Mouse (Mus musculus): ENCODE measurements around the gene Anks3. TPM values are rescaled to one million over a fixed set of nuclear protein-coding genes. Genes with fewer than 3 reads are reported as not detected.
A peak's percentile ranks its signal among the peaks of the same experiment; 100 is the strongest.

Anks3 gene
- 39.7 and 41.3 TPM in 2 replicates for polyA plus RNA-seq (2015; fragmentation: Nextera tagmentation; extraction: Ambion mirVana)

- peak within 1 kb of the TSS; percentile 70 for H3K27ac ChIP-seq (ENCODE audit: low read length)
- H3K9me3 ChIP-seq (ENCODE audit: control insufficient read depth, low read length) = no peaks in the 10 kb centered on the region
- peak within 1 kb of the TSS; percentile 94 for H3K4me3 ChIP-seq (ENCODE audit: low read length)
- peak; percentile 99 for ATAC-seq
- no peaks in the 10 kb centered on the region for H3K27me3 ChIP-seq (replicated peaks; ENCODE audit: control insufficient read depth, insufficient read depth, low read length)
- no peaks in the 10 kb centered on the region for H3K36me3 ChIP-seq (ENCODE audit: control insufficient read depth, insufficient read depth, low read length)
- H3K4me2 ChIP-seq (ENCODE audit: low read depth, low read length) = peak within 1 kb of the TSS; percentile 89
- peaks cover 16% of the 10 kb centered on the region for H3K4me1 ChIP-seq (ENCODE audit: control insufficient read depth, insufficient read depth, low read length)
- WGBS = under 1% methylated on average over 74 of the region's 76 CpGs
- H3K9ac ChIP-seq (ENCODE audit: low read depth, low read length) = peak within 1 kb of the TSS; percentile 91
Observed at GRCm38 (mm10) chr16:4963797-4964709, at the start of gene Anks3. Gene Anks3, minus strand, starts transcription at chr16:4964205.

- Histone ChIP-seq H3K27ac (ENCODE audit: low read length) (peak within 1 kb of the TSS; percentile 63), H3K4me2 (ENCODE audit: low read depth, low read length) (peak within 1 kb of the TSS; percentile 86), H3K36me3 (ENCODE audit: control insufficient read depth, insufficient read depth, low read length) (peaks cover 16% of the 10 kb centered on the region), H3K27me3 (replicated peaks; ENCODE audit: control insufficient read depth, insufficient read depth, low read length) (no peaks in the 10 kb centered on the region), H3K9me3 (ENCODE audit: control insufficient read depth, low read length) (no peaks in the 10 kb centered on the region), H3K4me1 (ENCODE audit: control insufficient read depth, insufficient read depth, low read length) (peaks cover 16% of the 10 kb centered on the region), H3K9ac (ENCODE audit: low read depth, low read length) (peak within 1 kb of the TSS; percentile 76), H3K4me3 (ENCODE audit: low read length) (peak within 1 kb of the TSS; percentile 78)
- WGBS = under 1% methylated on average over 62 of the region's 63 CpGs
- peak; percentile 98 for ATAC-seq
Observed at GRCm38 (mm10) chr16:5013054-5013838, 49.2 kb upstream of the Anks3 start, which contains the start of gene Rogdi. Gene Rogdi, minus strand, starts transcription at chr16:5013553.

- Histone ChIP-seq H3K9ac (ENCODE audit: low read depth, low read length) (peak overlapping the region; percentile 76), H3K36me3 (ENCODE audit: control insufficient read depth, insufficient read depth, low read length) (peaks cover 15% of the 10 kb centered on the region), H3K4me2 (ENCODE audit: low read depth, low read length) (peak overlapping the region; percentile 86), H3K27ac (ENCODE audit: low read length) (peak overlapping the region; percentile 63), H3K27me3 (replicated peaks; ENCODE audit: control insufficient read depth, insufficient read depth, low read length) (no peaks in the 10 kb centered on the region), H3K4me1 (ENCODE audit: control insufficient read depth, insufficient read depth, low read length) (peaks cover 16% of the 10 kb centered on the region), H3K4me3 (ENCODE audit: low read length) (peak overlapping the region; percentile 78), H3K9me3 (ENCODE audit: control insufficient read depth, low read length) (no peaks in the 10 kb centered on the region)
- 43% methylated on average over 13 of the region's 13 CpGs for WGBS
- ATAC-seq = no peak
Observed at GRCm38 (mm10) chr16:5012036-5013005, 48.3 kb upstream of the Anks3 start.

- WGBS = 85% methylated on average over 7 of the region's 7 CpGs
- Histone ChIP-seq H3K27ac (ENCODE audit: low read length) (no peak overlapping the region), H3K4me2 (ENCODE audit: low read depth, low read length) (no peak overlapping the region), H3K9ac (ENCODE audit: low read depth, low read length) (no peak overlapping the region), H3K27me3 (replicated peaks; ENCODE audit: control insufficient read depth, insufficient read depth, low read length) (no peaks in the 10 kb centered on the region), H3K9me3 (ENCODE audit: control insufficient read depth, low read length) (no peaks in the 10 kb centered on the region), H3K4me1 (ENCODE audit: control insufficient read depth, insufficient read depth, low read length) (peaks cover 16% of the 10 kb centered on the region), H3K36me3 (ENCODE audit: control insufficient read depth, insufficient read depth, low read length) (peaks cover 15% of the 10 kb centered on the region), H3K4me3 (ENCODE audit: low read length) (no peak overlapping the region)
- no peak for ATAC-seq
Observed at GRCm38 (mm10) chr16:5011285-5011684, 47.3 kb upstream of the Anks3 start.

GRCm38 (mm10) chr16:5010371-5010935 lies 46.4 kb upstream of the Anks3 start:
- H3K9me3 ChIP-seq (ENCODE audit: control insufficient read depth, low read length) = no peaks in the 10 kb centered on the region
- H3K36me3 ChIP-seq (ENCODE audit: control insufficient read depth, insufficient read depth, low read length) = peaks cover 13% of the 10 kb centered on the region
- no peak overlapping the region for H3K9ac ChIP-seq (ENCODE audit: low read depth, low read length)
- 91% methylated on average over 10 of the region's 10 CpGs for WGBS
- H3K4me1 ChIP-seq (ENCODE audit: control insufficient read depth, insufficient read depth, low read length) = peaks cover 16% of the 10 kb centered on the region
- H3K4me3 ChIP-seq (ENCODE audit: low read length) = no peak overlapping the region
- no peak overlapping the region for H3K4me2 ChIP-seq (ENCODE audit: low read depth, low read length)
- H3K27me3 ChIP-seq (replicated peaks; ENCODE audit: control insufficient read depth, insufficient read depth, low read length) = no peaks in the 10 kb centered on the region
- no peak overlapping the region for H3K27ac ChIP-seq (ENCODE audit: low read length)
- no peak for ATAC-seq

GRCm38 (mm10) chr16:5008076-5008475 lies 44.1 kb upstream of the Anks3 start:
- peak overlapping the region; percentile 64 for H3K4me2 ChIP-seq (ENCODE audit: low read depth, low read length)
- H3K9me3 ChIP-seq (ENCODE audit: control insufficient read depth, low read length) = no peaks in the 10 kb centered on the region
- H3K4me1 ChIP-seq (ENCODE audit: control insufficient read depth, insufficient read depth, low read length) = peaks cover 16% of the 10 kb centered on the region
- peak overlapping the region; percentile 50 for H3K4me3 ChIP-seq (ENCODE audit: low read length)
- H3K36me3 ChIP-seq (ENCODE audit: control insufficient read depth, insufficient read depth, low read length) = no peaks in the 10 kb centered on the region
- no peak for ATAC-seq
- H3K27ac ChIP-seq (ENCODE audit: low read length) = peak overlapping the region; percentile 87
- WGBS = 72% methylated on average over 12 of the region's 12 CpGs
- peak overlapping the region; percentile 72 for H3K9ac ChIP-seq (ENCODE audit: low read depth, low read length)
- H3K27me3 ChIP-seq (replicated peaks; ENCODE audit: control insufficient read depth, insufficient read depth, low read length) = no peaks in the 10 kb centered on the region

GRCm38 (mm10) chr16:5007492-5007891 lies 43.5 kb upstream of the Anks3 start:
- WGBS = 35% methylated on average over 6 of the region's 6 CpGs
- H3K4me2 ChIP-seq (ENCODE audit: low read depth, low read length) = peak overlapping the region; percentile 64
- no peaks in the 10 kb centered on the region for H3K9me3 ChIP-seq (ENCODE audit: control insufficient read depth, low read length)
- H3K27ac ChIP-seq (ENCODE audit: low read length) = peak overlapping the region; percentile 87
- H3K4me1 ChIP-seq (ENCODE audit: control insufficient read depth, insufficient read depth, low read length) = peaks cover 11% of the 10 kb centered on the region
- H3K27me3 ChIP-seq (replicated peaks; ENCODE audit: control insufficient read depth, insufficient read depth, low read length) = no peaks in the 10 kb centered on the region
- peak overlapping the region; percentile 50 for H3K4me3 ChIP-seq (ENCODE audit: low read length)
- ATAC-seq = peak; percentile 57
- peak overlapping the region; percentile 72 for H3K9ac ChIP-seq (ENCODE audit: low read depth, low read length)
- H3K36me3 ChIP-seq (ENCODE audit: control insufficient read depth, insufficient read depth, low read length) = no peaks in the 10 kb centered on the region

- Histone ChIP-seq H3K36me3 (ENCODE audit: control insufficient read depth, insufficient read depth, low read length) (no peaks in the 10 kb centered on the region), H3K4me3 (ENCODE audit: low read length) (peak within 1 kb of the TSS; percentile 50), H3K4me1 (ENCODE audit: control insufficient read depth, insufficient read depth, low read length) (peaks cover 7% of the 10 kb centered on the region), H3K9ac (ENCODE audit: low read depth, low read length) (peak within 1 kb of the TSS; percentile 72), H3K9me3 (ENCODE audit: control insufficient read depth, low read length) (no peaks in the 10 kb centered on the region), H3K27ac (ENCODE audit: low read length) (peak within 1 kb of the TSS; percentile 87), H3K4me2 (ENCODE audit: low read depth, low read length) (peak within 1 kb of the TSS; percentile 64), H3K27me3 (replicated peaks; ENCODE audit: control insufficient read depth, insufficient read depth, low read length) (no peaks in the 10 kb centered on the region)
- 35% methylated on average over 5 of the region's 5 CpGs for WGBS
- peak; percentile 91 for ATAC-seq
Observed at GRCm38 (mm10) chr16:5007067-5007466, 43.1 kb upstream of the Anks3 start, which contains the start of gene Smim22. Gene Smim22, plus strand, starts transcription at chr16:5007288.
